Mouse (Mus musculus) kidney, adult 2 months (tissue): Measurements from ENCODE around the gene Git2. TPM values are rescaled to one million over a fixed set of nuclear protein-coding genes. Genes with fewer than 3 reads are reported as not detected.

Source experiments
- DNase-seq: peaks from one replicate; pipeline ENCODE4 v3.0.0; 2021
- H3K27ac ChIP-seq: fragments of 200-500 bp; 2 replicates; pipeline ENCODE4 v1.5.1; 2012; ENCODE audit warnings: low read depth, low read length, control low read depth, inconsistent platforms; ENCODE audit not compliant: insufficient read depth
- H3K27me3 ChIP-seq: fragments of 200-500 bp; replicated peaks from 2 replicates; pipeline ENCODE4 v1.6.1; 2012; ENCODE audit warnings: mild to moderate bottlenecking, moderate library complexity, low read length, inconsistent platforms; ENCODE audit not compliant: control insufficient read depth, insufficient read depth
- H3K36me3 ChIP-seq: fragments of 200-500 bp; 2 replicates; pipeline ENCODE4 v1.6.1; 2012; ENCODE audit warnings: mild to moderate bottlenecking, moderate library complexity, low read length, inconsistent platforms; ENCODE audit not compliant: control insufficient read depth, insufficient read depth
- H3K4me1 ChIP-seq: fragments of 200-500 bp; 2 replicates; pipeline ENCODE4 v1.6.1; 2011; ENCODE audit warnings: low read length; ENCODE audit not compliant: control insufficient read depth, insufficient read depth
- H3K4me3 ChIP-seq: fragments of 200-500 bp; 2 replicates; pipeline ENCODE4 v1.5.1; 2011; ENCODE audit warnings: mild to moderate bottlenecking, low read depth, low read length, control low read depth; ENCODE audit not compliant: insufficient read depth
- CTCF ChIP-seq: fragments of 200-500 bp; conservative IDR thresholded peaks from 2 replicates; pipeline ENCODE4 v1.5.1; 2011; ENCODE audit warnings: low read depth, mild to moderate bottlenecking, control low read depth, low read length, moderate library complexity, mixed read lengths; ENCODE audit not compliant: insufficient read depth, insufficient read length
- POLR2A ChIP-seq: fragments of 200-500 bp; IDR thresholded peaks from one replicate; pipeline ENCODE4 v1.6.1; 2011; ENCODE audit warnings: low read depth, low read length, control low read depth
- WGBS: fragments of 180-500 bp; shearing (Covaris S2); methylation state at CpG from one replicate; pipeline ENCODE4 v1.1.7; 2018; 5-methylcytosine and 5-hydroxymethylcytosine counted together
- polyA plus RNA-seq: library from polyadenylated mRNA; depleted of rRNA; stranded (reverse); fragments of >200 nt; gene quantifications from 2 replicates; pipeline ENCODE4 v1.2.3, GENCODE M21; 2012

Git2 gene
- polyA plus RNA-seq, 1 experiment: 30.5 TPM

DNA sequence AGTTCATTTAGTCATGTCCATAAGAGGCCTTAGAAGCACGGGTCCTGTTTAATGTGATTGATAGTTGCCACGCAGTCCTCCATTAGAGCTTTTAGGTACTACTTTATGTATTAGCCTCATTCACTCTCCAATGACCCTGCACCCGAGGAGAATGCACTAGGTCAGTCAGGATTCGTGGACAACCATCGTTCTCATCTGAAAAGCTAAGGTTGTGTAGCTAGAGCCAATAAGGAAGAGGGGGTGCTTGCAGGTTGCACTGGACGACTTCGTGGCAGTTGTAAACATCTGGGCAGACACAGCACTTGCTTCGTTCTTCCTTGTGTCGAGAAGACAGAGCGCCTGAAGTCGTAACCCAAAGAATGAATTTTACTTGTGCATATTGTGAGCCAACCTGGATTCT, 1.5 kb downstream of the Git2 start:
- Histone ChIP-seq H3K27ac (peak overlapping the region; percentile 71), H3K4me3 (peak overlapping the region; percentile 78), H3K36me3 (no peaks in the 10 kb centered on the region), H3K4me1 (no peaks in the 10 kb centered on the region; the same call in 1 of the 2 replicates), H3K27me3 (no peaks in the 10 kb centered on the region)
- DNase-seq: no peak
- 1% methylated on average over 11 of the region's 11 CpGs for WGBS
- TF ChIP-seq CTCF (no peak), POLR2A (no peak)

DNA sequence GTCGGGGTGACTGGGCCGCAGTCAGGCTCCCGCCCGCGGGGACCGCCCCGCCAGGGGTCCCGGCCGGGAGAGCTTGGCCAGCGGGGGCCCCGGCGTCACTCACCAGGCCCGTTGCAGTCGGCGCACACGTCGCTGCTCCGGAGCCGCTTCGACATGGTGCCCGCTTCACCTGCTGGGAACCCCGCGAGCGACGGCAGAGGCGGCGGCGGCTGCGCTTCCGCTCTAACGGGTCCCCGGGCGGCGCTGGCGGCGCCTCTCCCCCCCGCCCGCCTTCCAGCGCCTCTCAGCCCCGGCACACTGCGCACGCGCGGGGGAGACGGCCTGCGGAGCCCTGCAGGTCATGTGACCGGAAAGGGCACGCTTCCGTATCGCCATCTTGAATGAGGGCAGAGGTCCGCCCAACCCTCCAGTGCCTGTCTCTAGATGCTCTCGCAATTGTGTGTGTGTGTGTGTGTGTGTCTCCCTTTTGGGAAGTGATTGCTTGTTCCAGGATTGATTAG, 2.1 kb downstream of the Git2 start:
- Histone ChIP-seq H3K4me3 (peak overlapping the region; percentile 85), H3K27ac (peak overlapping the region; percentile 71), H3K4me1 (no peaks in the 10 kb centered on the region; the same call in 1 of the 2 replicates), H3K36me3 (no peaks in the 10 kb centered on the region), H3K27me3 (no peaks in the 10 kb centered on the region)
- peak; percentile 46 for TF ChIP-seq POLR2A
- TF ChIP-seq CTCF: no peak
- WGBS: 1% methylated on average over 49 of the region's 52 CpGs
- DNase-seq: peak; percentile 98

DNA sequence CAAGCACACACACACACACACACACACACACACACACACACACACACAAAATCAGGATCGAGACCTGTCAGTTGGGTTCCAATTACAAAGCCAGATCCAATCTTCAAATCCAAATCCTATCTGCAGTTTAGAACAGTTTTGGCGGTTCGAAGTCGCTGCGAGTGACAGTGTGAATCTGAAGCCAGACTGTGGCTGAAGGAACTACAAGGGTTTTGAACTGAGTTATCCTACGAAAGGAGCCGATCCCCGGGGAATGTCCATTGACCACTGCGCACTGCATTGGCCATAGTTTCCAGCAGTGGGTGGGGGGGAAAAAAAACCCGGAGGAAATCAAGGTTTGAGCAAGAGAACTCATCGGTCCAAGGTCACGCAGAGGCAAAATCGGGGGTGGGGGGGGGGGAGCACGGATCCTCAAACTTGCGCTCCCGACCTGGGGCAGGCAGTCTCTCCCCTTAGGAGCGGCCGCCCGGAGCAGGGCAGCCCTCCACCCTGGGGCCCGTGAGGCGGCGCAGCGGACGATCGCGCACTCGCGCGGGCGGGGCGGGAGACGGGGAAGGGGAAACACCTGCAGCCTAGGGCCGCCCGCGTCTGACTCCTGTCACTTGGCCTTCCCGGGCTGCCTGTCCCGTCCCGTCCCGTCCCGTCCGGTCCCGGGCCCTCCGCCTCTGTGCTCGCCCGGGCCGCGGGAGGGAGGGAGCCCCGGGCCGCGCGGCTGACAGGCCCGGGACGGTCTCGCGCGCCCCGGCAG, 2.7 kb downstream of the Git2 start:
- under 1% methylated on average over 37 of the region's 57 CpGs for WGBS
- no peaks in the 10 kb centered on the region for H3K27me3 ChIP-seq
- no peaks in the 10 kb centered on the region for H3K36me3 ChIP-seq
- TF ChIP-seq POLR2A (no peak), CTCF (no peak)
- H3K4me3 ChIP-seq: peak overlapping the region; percentile 85
- no peaks in the 10 kb centered on the region; the same call in 1 of the 2 replicates for H3K4me1 ChIP-seq
- peak; percentile 58 for DNase-seq
- H3K27ac ChIP-seq: peak overlapping the region; percentile 50

DNA sequence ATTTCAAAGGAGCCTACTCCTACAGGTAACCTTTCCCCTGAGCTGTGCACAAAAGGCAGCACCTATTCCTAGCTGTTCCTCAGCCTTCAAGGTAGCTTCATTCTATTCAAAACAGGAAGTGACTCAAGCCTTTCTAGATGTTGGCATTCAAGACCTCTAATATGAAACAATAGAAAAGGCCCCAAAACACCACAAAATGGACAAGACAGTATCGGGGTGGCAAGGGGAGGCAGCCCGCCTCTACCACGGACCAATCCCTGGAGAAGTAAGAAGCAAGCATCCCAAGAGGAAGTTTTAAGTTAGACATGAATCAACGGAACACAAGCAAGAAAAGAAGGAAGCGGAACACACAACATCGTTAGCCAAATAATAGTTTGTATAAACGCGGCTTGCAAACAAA, 3.5 kb downstream of the Git2 start:
- Histone ChIP-seq H3K4me3 (no peak overlapping the region), H3K27ac (no peak overlapping the region), H3K27me3 (no peaks in the 10 kb centered on the region), H3K4me1 (no peaks in the 10 kb centered on the region; the same call in 1 of the 2 replicates), H3K36me3 (no peaks in the 10 kb centered on the region)
- TF ChIP-seq POLR2A (no peak), CTCF (no peak)
- WGBS: 59% methylated on average over 8 of the region's 8 CpGs
- peak; percentile 21 for DNase-seq

DNA sequence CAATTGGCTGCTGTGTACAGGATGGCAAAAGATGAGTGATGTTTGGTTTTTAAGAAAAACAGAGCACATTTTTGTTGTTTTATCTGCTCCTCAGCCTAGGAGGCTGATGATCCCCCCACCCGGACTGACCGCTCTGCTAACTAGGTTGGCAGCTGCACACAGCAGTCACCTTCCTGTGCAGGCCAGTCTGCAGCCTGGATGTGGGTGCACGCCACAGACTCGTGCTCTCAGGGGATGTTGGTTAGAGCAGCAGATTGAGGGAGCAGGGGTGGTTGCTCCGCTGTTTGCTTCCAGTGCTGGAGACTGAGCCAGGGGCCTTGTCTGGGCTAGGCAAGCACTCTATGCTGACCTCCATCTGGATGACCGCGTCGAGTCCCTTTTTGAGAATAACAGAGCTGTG, 5.5 kb downstream of the Git2 start:
- Histone ChIP-seq H3K27me3 (no peaks in the 10 kb centered on the region), H3K4me3 (no peak overlapping the region), H3K27ac (no peak overlapping the region), H3K4me1 (no peaks in the 10 kb centered on the region; the same call in 1 of the 2 replicates), H3K36me3 (no peaks in the 10 kb centered on the region)
- DNase-seq: no peak
- 86% methylated on average over 8 of the region's 8 CpGs for WGBS
- TF ChIP-seq POLR2A (no peak), CTCF (no peak)

DNA sequence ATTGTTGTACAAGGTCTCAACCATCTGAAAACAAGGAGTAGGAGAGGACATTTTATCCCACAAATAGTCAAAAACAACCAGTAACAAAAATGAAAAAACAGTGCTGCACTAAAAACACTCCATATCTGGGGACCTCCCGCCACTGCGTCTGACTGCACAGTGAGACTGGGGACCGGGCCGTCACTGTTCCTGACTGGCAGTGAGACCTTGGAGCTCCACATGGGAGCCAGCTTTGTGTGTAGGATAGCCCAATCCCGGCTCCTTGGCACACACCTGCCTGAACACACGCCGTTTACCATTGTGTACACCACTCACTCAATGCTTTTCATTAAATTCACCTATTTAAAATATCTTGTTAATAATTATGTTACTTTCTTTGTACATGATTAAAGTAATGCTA, 8.1 kb downstream of the Git2 start:
- Histone ChIP-seq H3K4me1 (no peaks in the 10 kb centered on the region; the same call in 1 of the 2 replicates), H3K27ac (no peak overlapping the region), H3K4me3 (no peak overlapping the region), H3K27me3 (no peaks in the 10 kb centered on the region), H3K36me3 (no peaks in the 10 kb centered on the region; the same call in 1 of the 2 replicates)
- no peak for TF ChIP-seq CTCF
- no peak for TF ChIP-seq POLR2A
- 84% methylated on average over 7 of the region's 7 CpGs for WGBS
- DNase-seq: no peak

DNA sequence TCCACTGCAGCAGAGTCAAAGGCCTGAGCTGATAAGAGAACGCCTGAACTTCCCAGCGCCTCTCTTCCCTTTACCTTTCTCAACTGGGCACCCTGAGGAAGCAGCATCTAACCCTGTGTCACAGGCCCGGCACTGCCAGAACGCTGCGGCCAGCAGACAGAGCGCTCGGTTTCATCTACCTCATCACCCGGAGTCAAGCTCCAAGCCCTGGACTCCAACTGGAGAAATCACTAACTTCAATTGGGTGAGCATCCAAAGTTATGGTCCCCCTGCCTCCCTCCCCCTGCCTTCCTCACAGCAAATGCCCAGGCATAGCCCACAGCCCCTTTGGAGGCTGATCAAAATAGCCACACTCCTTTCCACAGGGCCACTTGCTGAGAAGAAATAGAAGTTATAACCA, 8.6 kb downstream of the Git2 start:
- WGBS: 83% methylated on average over 8 of the region's 8 CpGs
- Histone ChIP-seq H3K4me3 (no peak overlapping the region), H3K36me3 (no peaks in the 10 kb centered on the region; the same call in 1 of the 2 replicates), H3K27ac (no peak overlapping the region), H3K27me3 (no peaks in the 10 kb centered on the region), H3K4me1 (no peaks in the 10 kb centered on the region; the same call in 1 of the 2 replicates)
- no peak for DNase-seq
- TF ChIP-seq POLR2A (no peak), CTCF (no peak)
